Mouse (Mus musculus) heart, postnatal 25 days (tissue): ENCODE measurements around the gene Mtrf1. TPM values are rescaled to one million over a fixed set of nuclear protein-coding genes. Genes with fewer than 3 reads are reported as not detected.
A peak's percentile ranks its signal among the peaks of the same experiment; 100 is the strongest.
"Not testable (repeated sequence)": the region's sequence is repeated elsewhere in the genome, so short reads cannot be mapped to it uniquely, and the experiment has no call there.

Source experiments
- DNase-seq: peaks from one replicate; pipeline ENCODE4 v3.0.0; 2022; ENCODE audit warnings: low spot score
- intact Hi-C: fragments of 180-260 bp; cut with DNase I; formaldehyde crosslinking; loops from one replicate; pipeline ENCODE4 v1.15.1; 2025
- total RNA-seq, 2 experiments: library from RNA; stranded (reverse); gene quantifications; 2 replicates each; pipeline ENCODE4 v1.2.3; 2021

Mtrf1 gene
- 1 to 10 TPM; 6.4 to 7.3 TPM for total RNA-seq

DNA sequence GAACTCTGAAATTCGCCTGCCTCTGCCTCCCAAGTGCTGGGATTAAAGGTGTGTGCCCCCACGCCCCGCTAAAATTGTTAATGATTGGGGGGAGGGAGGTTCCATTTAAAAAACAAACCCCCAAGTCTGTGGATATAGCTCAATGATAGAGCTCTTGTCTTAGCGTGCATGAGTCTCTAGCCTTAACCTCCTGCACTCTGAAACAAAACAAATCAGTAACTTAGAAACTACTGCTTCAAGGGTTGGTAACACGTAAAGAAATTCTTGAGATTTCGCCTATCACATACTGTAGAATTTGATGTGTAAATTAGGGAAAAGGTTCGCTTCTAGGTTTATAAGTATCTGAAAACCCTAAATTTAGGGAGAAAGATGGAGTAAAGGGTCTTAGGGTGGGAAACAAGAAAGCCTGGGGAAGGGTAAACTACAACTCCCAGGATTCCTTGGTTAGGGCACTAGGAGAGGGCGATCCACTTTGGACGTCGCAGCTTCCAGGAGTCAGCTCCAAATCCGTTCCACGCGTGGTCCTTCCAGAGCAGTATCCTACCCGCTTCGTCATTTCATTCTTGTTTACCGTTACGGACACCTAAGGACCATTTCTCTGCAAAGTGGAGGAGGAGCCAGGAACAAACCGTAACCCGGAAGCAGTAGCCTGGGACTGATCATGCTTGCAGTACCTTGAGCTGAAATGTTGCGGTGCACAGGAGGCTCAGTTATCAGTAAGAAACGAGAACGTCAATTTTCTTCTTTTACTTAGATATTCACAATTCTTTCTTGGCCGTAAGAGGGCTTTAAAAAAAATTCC lies at the start of gene Mtrf1:
Mtrf1 (plus strand) TSS at position 452 of the 802 bp plus-strand sequence.
- DNase-seq, result peak; percentile 38
- intact Hi-C loops, result loop anchor here (2.0 to 10.0 kb wide), 2 partner anchors 69 to 167 kb away; no protein-coding TSS in a partner anchor

DNA sequence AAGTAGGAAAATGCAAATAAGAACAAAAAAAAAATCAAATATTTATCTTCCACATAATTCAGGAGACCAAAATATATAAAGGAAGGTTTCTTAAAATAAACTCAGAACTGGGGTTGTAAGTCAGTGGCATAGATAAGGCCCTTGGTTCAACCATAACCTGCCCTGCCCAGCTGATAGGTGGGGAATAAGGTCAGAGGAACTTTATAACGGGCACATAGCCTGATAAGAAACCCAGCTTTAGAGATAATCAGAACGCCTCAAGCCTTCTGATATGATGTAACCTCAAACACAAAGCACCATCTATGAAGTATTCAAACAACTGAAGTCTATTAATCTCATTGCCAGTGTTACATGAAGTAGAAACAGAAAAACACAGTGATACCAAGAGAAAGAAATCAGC lies 39.5 kb upstream of the Mtrf1 start:
- intact Hi-C loops, result no loop called here
- DNase-seq, result no peak

DNA sequence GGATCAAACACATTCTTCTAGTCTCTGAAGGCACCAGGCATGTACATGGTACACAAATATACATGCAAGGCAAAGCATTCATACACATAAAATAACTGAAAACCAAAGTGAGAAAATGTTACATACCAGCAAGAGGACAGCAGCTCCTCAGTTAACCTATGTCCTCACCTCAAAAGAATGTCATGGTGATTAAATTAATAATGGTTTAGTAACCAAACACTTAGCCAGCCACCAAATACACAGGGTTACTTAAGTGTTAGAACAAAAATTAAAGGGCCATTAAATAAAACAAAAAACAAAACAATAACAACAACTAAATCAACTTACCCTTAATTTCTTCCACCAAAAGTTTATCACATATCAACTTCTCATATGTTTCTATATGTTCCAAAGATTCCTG lies 20.5 kb upstream of the Mtrf1 start:
- intact Hi-C loops, result loop anchor here (5.0 kb wide), 1 partner anchor 35 kb away; no protein-coding TSS in a partner anchor
- no peak for DNase-seq

DNA sequence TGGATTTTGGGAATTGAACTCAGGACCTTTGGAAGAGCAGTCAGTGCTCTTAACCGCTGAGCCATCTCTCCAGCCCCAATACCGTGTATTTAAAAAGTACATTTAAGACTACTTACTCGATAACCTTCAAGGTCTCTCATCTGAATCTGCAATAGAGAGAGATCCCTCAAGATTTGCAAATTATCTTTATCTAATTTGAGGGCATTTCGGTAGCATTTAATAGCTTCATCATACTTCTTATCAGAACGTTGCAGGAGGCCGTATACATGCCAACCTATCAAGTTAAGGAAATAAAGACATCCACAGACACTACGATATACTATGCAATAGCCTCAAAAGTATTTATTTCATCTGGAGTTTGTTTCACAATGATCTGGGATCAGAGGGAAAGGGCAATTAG lies 14.5 kb upstream of the Mtrf1 start:
- intact Hi-C loops, result no loop called here
- DNase-seq, result no peak

DNA sequence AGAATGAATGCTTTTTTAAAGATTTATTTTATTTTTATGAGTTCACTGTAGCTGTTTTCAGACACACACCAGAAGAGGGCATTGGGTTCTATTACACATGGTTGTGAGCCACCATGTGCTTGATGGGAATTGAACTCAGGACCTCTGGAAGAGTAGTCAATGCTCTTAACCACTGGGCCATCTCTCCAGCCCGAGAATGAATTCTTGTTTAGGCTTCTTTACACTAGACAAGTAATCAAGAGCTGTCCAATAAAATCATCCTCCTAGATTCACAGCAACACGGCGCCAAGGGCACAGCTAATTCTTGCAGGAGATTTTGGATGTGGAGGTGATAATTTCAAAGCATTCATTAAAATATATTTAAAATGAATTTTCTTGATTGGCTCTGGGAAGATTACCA lies 9.3 kb upstream of the Mtrf1 start:
- intact Hi-C loops, result no loop called here
- DNase-seq, result no peak

DNA sequence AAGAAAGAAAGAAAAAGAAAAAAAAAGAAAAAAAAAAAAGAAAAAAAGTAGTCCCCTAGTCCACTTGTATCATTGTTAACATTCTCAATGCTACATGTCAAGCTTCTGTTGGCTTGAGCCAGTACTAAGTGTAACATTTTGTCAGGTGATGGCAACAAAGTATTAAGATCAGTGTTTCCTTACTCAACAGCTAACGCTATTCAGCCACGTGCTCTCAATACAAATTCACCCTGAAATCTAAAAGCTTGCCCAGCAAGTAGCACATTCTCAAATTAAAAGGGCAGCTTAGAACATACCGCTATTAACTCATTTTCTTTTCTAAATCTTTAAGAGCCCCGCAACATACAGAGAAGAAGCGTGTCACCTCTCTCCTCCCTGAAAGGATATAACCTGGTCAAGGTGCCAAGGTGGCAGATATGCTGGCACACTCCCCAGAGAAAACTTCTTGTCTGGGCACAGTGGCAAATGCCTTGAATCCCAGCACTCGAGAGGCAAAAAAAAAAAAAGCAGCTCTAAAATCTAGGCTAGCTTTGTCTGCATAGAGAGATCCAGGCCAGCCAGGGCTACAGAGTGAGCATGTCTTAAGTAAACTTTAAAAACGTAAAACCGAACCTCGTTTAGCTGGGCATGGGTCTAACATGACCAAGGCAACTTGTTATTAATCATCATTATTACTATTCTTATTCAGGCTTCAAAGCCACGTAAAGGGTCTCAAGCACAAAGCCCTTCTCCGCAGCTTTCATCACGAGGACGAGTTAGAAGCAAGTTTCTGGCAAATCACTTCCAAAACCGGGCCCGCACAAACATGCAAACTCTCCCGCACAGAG lies 7.9 kb upstream of the Mtrf1 start:
- intact Hi-C loops, result loop anchor here (10.0 kb wide), 1 partner anchor 175 kb away; no protein-coding TSS in a partner anchor
- DNase-seq, result no peak

DNA sequence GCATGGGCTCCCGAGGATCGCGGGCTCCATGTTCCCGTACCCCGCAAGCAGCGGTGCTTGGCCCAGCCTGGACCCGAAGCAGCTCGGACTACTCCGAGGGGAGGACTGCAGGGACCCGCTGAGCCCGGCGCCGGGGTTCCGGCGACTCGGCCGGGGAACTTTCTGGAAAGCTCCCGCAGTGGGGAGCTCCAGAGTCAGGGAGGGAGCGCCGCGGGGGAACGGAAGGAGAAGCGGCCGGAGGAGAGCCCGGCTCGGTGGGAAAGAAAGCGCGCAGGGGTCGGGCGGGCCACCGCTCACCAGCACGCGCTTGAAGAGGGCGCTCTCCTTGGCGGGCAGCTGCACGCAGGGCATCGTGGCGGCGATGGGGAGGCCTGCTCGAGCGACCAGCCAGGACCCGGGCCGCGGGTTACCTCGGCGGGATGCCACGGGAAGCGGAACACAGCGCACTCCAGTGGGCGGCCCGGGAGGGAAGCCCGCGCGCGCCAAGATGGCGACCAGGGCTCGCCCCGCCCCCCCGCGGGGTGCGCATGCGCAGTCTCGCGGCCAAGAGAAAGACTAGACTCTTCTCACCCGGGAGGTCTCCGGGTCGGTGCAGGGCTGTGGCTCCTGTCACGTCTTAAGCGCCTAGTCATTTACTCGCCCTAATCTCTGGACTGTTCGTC lies 7.2 kb upstream of the Mtrf1 start, which contains the start of gene Naa16:
Naa16 (minus strand) TSS at position 514 of the 662 bp plus-strand sequence.
- DNase-seq, result peak; percentile 90
- intact Hi-C loops, result loop anchor here (10.0 kb wide), 1 partner anchor 174 kb away; no protein-coding TSS in a partner anchor

DNA sequence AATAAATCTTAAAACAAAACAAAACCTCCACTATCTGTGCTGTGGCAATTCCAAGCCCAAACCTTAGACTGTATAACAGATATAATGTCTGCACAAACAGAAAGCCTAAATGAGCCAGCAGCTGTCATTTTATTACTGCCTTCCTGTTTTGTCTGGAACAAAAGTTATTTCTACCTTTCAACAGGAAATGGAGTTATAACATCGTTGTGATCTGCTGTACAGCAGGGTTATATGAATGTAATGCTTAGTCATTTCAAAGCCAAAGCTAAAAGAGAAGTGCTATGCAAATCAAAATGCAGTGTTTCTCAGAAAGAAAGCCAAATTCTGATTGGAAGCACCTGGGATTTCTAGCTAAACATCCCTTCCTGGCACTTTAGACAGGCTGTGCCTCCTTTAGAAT lies 4.3 kb upstream of the Mtrf1 start:
- DNase-seq, result no peak
- intact Hi-C loops, result loop anchor here (10.0 kb wide), 1 partner anchor 172 kb away; no protein-coding TSS in a partner anchor

DNA sequence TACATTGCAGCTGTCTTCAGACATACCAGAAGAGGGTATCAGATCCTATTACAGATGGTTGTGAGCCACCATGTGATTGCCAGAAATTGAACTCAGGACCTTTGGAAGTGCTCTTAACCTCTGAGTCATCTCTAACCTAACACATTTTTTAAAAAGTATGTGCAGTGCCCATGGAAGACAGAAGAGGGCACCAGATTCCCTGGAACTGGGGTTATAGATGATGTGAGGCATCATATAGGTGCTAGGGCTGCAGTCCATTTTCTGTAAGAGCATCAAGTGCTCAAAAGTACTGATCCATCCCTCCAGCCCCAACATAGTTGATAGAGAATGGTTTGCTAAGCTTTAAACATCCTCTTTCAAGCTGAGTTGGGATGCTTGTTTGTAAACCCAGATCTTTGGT lies 3.0 kb upstream of the Mtrf1 start:
- no peak for DNase-seq

DNA sequence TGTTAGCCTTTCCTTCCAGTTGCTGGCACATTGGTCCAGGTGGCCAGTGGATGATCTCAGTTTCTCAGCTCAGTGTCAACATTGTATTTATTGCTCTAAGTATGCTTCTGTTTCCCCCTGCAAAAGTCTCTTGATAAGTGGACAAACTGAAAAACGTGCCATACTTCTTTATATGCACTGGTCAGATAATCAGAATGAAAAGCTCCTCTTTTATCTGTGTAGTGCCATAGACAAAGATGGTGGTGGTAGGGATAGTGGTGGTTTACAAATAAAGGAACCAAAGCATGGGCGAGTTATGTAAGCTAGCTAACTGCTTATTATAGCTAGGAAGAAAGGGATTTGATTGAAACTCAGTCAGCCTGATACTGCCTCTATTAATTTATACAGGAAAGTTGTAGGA lies 10.1 kb downstream of the Mtrf1 start:
- intact Hi-C loops, result no loop called here
- no peak for DNase-seq

More for the DNA sequence above, 3.0 kb upstream of the Mtrf1 start:
- intact Hi-C loops, result loop anchor here (10.0 kb wide), 1 partner anchor 170 kb away; no protein-coding TSS in a partner anchor

DNA sequence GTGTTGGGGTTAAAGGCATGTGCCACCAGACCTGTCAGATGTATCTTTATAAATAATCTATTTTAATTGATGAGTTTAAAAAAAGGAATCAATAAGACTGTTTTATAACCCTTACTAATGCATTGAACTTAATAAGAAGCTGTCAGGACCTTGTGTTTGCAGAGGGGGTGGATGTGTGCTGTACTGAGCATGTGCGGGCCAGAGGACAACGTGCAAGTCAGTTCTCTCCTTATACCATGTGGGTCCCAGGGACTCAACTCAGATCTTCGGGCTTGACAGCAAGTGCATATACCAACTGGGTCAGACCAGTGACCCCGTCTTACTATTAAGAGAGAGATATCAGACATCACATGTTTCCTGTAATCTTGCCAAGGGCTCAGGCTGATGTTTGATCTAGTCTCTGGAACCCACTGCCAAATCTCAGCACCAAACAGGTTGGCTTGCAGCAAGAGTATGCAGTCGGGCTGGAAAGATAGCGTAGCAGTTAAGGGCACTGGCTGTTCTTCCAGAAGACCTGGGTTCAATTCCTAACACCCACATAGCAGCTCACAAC lies 11.8 kb downstream of the Mtrf1 start:
- intact Hi-C loops, result no loop called here
- no peak for DNase-seq

DNA sequence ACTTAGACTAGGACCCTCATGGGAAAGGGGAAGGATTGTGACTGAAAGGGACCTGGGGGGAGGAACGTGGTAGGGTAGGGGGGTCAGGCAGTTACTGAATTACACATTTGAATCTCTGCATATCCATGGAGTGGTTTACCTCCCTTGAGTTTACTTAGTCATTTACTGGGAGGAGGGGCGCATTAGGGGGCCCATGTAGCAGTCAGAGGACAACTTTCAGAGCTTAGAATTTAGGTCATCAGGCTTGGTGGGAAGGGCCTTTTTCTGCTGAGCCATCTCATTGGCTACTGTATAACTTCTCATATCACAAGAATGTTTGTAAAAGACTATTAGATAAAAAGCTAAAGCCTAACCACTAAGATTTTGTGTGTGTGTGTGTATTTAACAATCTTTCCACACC lies 13.1 kb downstream of the Mtrf1 start:
- DNase-seq, result no peak
- intact Hi-C loops, result no loop called here

DNA sequence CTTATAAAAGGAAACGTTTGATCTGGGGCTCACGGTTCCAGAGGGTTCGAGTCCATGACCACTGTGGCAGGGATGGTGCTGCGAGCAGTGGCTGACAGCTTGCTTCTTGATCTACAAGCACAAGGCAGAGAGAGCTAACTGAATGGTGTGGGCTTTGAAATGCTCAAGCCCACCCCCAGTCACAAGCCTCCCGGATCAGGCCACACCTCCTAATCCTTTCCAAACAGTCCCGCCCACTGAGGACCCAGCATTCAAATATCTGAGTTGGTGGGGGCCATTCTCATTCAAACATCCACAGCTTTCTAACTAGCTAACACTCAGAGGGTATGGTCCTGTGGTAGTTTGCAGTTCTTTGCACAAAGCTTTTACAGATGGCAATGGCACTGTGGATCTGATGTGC lies 15.5 kb downstream of the Mtrf1 start:
- intact Hi-C loops, result no loop called here
- no peak for DNase-seq

DNA sequence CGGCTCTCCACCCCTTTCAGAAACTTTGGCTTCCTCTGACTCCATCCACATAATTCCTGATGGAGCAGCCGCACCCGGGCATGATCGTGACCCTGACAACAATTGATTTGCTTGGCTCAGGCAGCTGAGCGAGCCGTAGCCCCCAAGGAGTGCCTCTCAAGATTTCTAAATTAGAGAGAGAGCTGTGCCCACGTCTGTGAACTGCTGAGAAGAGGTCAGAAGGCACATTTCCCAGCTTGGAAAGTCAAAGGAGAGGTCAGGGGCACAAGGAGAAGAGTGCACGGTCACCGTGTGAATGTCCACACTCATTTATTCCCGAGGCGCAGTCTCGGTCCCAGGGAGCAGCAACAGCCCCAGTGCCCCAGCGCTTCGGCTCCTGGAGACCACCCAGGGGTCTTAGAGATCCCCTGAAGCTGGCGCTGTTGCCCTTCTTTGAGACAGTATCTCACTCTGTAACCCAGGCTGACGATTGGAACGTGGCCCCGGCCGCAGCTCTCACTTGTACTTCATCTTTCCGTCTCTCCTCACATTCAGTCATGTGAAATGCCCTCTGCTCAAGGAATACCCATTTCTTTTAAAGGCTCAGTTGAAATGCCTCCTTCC lies 22.6 kb downstream of the Mtrf1 start:
- no peak for DNase-seq
- intact Hi-C loops, result no loop called here

DNA sequence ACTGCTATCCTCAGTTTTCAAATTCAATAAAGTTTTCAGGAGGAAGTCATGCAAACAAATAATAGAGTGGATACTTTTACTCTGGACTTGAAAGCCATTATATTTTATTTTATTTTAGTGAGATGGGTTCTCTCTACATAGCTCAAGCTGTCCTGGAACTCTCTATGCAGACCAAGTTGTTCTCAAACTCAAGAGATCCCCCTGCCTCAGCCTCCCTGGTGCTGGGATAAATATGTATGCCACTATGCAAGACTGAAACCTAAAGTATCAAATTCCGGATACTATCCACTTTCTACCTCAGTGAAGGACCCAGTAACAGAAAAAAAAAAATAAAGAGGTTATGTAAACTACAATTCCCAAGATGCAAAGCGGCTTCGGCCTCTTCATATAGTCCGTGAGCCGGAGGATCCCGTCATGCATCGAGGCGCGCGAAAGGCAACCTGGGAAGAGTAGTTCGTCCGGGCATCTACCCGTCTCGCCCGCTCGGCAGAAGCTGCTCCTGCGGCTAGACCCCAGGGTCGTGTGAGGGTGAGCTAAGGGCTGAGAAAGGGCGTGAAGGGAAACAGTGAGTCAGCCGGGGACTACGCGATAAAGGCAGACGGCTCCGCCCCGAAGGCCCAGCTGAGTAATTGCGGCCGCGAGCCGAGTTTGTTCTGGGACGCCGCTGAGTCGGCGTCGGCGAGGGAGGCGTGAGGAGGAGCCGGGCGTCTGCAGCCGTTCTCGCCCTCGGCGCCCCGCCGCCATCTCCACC lies 28.6 kb downstream of the Mtrf1 start, which contains the start of gene Kbtbd7:
Kbtbd7 (plus strand) TSS at position 533 of the 751 bp plus-strand sequence.
- DNase-seq, result peak; percentile 95
- intact Hi-C loops, result no loop called here

DNA sequence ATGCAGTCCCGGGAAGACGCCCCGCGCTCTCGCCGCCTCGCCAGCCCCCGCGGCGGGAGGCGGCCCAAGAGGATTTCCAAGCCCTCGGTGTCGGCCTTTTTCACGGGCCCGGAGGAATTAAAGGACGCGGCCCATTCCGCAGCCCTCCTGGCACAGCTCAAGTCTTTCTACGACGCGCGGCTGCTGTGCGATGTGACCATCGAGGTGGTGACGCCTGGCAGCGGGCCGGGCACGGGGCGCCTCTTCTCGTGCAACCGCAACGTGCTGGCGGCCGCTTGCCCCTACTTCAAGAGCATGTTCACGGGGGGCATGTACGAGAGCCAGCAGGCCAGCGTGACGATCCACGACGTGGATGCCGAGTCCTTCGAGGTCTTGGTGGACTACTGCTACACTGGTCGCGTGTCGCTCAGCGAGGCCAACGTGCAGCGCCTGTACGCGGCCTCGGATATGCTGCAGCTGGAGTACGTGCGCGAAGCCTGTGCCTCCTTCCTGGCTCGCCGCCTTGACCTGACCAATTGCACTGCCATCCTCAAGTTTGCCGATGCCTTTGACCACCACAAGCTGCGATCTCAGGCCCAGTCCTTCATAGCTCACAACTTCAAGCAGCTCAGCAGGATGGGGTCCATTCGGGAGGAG lies 29.3 kb downstream of the Mtrf1 start:
- intact Hi-C loops, DNase-seq: not testable (repeated sequence)

DNA sequence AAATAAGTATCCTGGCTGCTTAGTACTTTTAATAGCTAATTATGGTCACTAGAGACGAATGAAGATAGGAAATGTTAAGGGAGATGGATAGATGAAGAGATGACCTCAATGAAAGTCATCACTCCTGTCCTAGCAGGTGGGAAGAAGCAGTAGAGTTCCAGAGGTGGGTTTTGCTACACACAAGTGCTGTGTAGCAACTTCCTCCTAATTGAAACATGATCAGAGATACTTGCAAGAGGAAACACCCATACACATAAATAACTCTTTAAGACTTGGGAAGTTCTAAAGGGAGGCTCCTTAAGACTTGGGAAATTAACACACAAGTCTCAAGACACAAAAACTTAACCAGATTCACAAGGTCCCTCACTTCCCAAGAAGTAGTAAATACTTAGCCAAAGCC lies 36.5 kb downstream of the Mtrf1 start:
- intact Hi-C loops, result no loop called here
- no peak for DNase-seq

DNA sequence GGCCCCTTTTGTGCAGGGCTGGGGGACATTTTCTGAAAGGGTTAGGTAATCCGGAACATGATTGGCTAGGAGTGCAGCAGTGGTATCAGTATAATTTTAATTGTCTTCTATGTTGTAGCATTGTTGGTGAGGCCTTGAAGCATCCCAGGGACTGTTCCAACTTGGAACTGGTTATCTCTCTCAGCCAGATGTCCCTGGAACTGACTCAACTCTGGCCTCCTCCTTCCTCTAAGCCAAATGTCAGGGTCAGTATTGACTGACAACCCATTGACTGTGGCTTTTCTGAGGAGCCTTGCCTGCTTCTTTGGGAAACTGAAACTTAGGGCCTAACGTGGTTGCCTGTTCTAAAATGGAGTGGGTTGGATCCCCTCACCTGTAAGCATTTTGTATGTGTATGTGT lies 43.1 kb downstream of the Mtrf1 start:
- intact Hi-C loops, result no loop called here
- no peak for DNase-seq
